Mouse (Mus musculus) B cell, adult 2 months (primary cell): ENCODE data around the gene P4ha2.

Source experiments
- DNase-seq, 2 experiments: peaks; one replicate each; pipeline ENCODE4 v3.0.0; 2022

The P4ha2 gene

DNA sequence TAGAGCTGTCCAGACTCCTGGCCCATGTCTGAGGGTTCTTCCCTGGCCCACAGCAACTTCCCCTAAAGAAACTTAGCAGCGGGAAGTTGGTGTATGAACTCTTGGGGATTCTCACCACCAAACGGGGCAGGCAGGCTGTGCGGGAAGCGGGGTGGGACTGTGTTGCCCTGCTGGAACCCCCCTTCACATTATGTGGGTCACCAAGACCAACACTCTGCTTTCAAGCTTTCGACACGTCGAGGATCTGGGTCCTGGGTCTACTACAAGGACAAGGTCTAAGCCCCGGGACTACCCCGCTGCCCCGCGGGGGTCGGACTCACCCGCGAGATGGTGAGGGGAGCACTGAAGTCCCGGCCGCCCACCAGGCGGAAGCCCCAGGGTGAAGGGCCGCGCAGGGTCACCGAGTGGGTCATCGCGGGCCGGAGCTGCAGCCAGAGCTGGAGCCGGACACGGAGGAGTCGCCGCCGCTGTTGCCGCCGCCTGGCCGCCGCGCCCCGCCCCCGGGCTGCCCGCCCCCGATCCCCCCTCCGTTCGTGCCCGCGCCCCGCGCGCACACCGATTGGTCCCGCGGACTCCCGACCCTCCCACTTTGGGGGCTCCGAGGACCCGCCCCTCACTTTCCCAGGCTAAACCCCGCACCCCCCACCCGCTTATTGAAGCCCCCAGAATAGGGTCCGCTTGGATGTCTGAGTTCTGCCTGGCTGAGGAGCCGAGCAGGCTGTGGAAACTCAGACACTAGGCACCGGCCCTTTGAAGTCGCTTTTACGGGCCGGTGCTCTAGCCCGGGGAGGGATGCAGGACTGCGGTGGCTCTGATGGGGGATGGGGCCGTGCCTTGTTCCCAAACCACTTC lies 31.1 kb upstream of the P4ha2 start, which contains the start of gene Pdlim4:
TSS of gene Pdlim4 (minus strand) at position 495 of the 852 bp plus-strand sequence.
- DNase-seq: no peak

DNA sequence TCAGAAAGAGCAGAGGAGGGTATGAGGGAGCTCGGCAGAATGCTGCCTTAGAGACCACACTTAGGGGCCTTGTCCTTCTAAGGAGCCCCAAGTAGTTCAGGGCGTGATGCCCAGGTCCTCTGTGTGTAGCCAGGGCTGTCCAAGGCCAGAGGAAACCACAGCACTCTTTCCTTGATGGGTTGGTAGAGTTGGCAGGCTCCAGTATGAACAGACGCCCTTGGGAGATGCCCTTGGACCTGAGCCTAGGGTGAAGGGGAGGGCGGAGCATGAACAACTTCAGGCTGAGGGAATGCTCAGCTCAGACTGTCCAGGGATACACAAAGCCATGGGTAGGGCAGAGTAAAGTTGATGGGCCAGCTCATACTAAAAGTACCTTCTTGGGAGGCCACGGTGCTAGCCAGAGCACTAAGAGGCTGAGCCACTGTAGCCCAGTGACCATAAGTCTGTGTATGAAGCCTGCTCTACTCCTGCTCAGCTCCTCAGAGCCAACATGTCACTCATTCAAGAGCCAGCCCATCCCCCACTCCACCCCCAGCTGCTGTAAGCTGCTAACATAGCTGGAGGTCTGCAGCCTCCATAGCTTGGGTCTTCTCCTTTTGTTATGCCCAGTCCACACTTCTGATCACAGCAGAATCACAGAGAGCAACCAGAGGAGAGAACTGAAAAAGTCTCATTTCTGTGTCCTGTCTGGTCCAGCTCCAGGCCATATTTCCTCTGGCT lies 28.0 kb upstream of the P4ha2 start:
- DNase-seq: no peak

DNA sequence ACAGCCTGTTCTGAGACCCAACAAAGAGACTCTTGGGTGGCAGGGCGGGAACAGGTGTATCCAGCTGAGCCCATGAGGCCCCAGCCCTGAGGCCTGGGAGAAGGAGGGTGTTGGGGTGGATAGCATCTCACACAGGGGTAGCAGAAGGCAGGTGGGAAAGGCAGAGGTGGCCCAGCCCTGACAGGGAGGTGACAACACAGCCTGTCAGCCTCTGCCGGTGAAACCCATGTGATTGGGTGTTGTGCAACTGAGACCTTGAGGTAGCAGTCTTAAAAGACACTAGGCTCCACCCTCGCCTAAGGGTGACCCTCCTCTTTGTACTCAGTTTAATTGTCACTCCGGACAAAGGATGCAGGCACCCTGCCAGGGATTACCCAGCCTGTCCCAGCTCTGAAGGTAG lies 26.6 kb upstream of the P4ha2 start:
- no peak for DNase-seq

DNA sequence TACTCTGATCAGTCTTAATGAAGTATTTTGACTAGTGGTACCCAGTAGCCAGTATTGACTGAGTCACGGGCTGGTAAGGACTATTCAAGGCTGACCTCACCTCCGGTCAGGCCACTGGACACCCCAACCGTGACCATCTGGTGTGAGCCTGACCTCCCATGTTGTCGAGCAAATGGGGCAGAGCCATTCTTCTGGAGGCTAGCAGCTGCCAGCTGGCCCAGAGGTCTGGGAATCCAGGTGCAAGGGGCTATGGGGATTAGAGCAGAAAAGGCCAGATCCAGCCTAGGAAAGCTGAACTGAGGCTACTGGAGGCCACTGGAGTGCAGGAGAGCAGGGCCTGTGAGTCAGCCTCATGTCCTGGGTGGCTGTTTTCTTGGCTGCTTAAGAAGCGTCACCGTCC lies 24.5 kb upstream of the P4ha2 start:
- DNase-seq: no peak

DNA sequence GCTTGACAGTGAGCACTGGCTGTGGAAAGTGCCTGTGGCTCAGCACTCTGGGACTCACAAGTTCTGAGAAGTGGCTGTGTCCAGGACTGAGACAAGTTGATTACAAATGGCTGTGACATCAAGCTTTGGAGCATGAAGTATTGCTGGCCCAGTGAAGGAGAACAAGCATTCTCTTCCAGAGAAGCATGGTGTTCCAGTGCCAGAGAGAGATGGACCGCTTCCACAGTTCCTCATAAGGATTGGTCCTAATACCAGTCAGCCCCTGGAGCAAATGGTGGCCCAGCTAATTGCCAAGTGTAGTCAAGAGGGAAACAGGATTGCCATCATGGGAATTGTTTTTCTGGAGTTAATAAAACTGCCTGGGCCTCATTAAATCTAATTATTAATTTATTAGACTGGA lies 23.8 kb upstream of the P4ha2 start:
- no peak for DNase-seq

DNA sequence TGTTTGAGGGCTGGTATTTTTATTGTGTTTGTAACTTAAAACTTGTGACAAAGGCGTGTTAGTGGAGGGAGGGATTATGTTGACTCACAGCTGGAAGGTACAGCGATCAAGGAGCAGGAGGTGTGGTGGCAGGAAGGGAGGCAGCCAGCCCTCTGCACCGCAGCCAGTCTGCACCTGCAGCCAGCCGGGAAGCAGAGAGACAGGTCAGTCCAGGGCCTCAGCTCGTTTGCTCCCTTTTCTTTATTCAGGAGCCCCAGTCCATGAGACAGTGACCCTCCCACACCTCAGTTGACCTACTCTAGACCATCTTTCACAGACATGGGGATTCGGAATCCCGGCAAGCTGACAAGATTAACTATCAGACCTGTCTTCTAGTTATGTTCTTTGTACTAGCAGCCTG lies 19.5 kb upstream of the P4ha2 start:
- no peak for DNase-seq

DNA sequence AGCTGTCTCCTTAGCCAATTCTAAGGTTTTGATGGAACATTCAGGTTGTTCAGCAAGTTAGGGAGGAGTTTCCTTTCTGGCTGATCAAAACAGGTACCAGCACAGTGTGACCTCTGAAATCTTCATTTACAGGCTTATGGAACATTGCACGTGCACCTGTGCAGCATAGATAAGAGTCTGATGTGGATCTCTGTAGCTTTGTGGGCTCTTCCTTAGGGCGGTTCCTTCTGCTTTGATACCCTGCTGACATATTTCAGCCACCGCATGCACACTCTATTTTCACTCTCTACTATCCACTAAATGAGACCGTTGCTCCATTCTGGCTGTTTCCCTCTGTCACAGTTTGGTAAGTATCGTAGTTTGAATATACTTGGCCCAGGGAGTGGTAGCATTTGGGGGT lies 17.2 kb upstream of the P4ha2 start:
- no peak for DNase-seq

DNA sequence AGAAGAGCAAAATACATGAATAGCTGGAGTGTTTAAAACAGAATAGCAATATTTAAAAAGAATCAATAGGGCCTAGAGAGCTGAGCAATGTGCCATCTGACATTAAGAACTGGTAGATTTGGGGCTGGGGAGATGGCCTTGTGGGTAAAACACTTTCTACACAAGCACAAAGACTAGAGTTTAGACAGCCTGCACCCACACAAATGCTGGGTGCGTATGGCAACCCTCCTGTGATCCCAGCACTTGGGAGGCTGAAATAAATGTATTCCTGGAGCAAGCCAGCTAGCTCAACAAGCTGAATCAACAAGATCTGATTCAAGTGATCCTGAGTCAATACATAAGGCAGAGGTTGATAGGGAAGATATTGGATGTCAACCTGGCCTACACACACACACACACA lies 14.9 kb upstream of the P4ha2 start:
- no peak for DNase-seq

DNA sequence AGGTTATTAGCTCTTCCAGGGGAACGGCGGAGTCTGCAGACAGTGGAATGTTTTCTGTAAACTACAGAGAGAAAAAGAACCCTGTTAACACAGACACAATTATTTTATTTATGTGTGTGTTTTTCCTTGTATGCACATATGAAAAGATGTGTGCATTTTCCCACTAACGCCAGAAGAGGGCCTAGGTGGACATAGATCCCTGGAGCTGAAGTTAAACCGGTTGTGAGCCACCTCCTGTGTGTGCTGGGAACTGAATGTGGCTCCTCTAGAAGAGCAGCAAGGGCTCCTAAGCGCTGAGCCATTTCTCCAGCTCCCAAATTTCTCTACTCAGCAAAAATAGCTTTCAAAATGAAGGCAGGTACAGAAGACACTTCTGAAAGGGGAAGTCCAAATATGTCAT lies 14.1 kb upstream of the P4ha2 start:
- no peak for DNase-seq

DNA sequence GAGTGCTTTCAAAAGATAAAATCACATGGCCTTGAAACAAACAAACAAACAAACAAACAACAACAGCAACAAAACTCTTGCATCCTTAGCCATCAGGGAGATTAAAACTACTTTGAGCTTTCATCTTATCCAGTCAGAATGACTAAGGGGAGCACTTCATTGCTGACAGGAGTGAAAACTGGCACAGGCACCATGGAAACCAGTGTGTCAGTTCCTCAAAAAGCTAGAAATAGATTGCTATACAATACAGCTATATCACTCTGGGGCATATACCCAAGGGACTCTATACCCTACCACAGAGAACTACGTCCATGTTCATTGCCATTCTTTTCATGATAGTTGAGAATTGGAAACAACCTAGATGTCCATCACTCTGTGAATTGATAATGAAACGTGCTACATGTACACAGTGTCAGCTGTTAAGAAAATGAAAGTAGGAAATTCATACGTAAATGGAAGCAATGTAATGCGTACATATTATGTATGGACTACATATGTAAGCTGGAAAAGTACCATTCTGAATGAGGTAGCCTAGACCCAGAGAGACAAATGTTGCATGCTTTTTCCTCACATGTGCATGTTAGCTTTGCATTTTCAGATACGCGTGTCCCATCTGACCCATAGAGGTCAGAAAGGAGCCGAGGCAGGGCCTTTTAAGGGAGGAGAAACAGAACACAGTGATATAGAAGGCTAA lies 11.5 kb upstream of the P4ha2 start:
- DNase-seq: peak in 1 of 2 experiments; percentile 34

DNA sequence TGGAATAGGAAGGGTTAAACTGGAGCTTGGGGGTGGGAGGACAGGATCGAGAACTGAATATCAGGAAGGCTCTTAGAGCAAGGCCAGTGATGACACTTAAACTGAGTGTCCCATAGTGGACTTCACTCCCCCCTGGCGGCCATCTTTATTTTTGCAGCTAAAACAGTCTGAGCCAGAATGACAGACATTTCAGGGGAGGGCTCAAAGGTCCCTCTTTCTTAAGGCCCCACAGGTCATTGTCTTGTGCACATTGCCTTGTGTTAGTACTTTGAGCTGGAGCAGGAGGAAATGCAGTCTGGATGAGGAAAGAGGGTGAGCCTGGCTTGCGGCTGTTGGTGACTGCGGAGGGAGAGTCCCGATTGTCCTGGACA lies 11.0 kb upstream of the P4ha2 start:
- peak; percentile 86 to 90 for DNase-seq

DNA sequence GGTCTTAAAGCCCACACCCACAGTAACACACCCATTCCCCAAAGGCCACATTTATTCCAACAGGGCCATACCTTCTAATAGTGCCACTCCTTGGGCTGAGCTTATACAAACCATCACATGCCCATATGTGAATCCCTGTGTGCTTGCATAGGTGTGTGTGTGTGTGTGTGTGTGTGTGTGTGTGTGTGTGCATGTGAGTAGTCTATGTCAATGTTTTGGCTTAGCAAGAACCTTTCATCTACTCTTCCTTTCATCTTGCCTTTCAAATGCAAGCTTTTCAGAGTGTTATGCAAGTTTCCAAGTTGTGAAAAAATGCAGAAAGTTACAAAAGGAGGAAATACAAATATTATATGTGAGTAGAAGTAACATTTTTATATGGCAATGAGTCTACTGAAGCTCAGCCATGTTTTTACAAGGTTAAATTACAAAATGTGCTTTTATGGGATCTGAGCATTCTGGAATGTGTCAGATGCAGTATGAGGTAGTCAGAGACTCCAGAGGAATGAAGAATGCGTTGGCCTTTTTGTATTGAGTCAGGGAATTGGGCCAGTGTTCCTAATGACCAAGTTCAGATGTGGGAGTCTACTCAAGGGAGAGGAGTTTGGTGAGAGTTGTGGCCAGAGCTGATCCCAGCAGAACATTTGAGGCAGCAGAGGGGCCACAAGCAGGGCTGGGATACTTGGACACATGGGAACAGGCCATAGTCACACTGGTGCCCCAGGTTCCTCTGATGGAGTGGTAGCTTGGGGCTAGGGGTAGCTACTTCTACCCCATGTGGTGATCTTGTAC lies 9.6 kb upstream of the P4ha2 start:
- DNase-seq: no peak

DNA sequence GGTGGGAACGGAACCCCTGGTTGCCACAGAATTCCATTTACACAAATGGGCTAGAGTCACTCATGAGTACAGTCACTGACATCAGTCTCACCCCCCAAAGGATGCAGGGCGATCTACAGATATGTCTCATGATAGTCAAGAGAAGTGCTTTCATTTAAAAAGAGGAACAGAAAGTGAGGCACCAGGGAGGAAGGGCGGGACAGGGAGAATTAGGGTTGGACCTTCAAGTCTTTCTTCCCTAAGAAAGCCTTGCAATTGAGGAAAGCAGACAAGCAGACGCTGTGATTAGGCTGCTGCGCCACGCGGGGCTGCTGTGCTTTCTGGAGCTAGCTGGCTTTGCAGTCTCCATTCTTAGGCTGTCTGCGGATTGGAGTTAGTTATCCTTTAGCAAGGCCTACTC lies 8.2 kb upstream of the P4ha2 start:
- peak; percentile 74 to 81 for DNase-seq

DNA sequence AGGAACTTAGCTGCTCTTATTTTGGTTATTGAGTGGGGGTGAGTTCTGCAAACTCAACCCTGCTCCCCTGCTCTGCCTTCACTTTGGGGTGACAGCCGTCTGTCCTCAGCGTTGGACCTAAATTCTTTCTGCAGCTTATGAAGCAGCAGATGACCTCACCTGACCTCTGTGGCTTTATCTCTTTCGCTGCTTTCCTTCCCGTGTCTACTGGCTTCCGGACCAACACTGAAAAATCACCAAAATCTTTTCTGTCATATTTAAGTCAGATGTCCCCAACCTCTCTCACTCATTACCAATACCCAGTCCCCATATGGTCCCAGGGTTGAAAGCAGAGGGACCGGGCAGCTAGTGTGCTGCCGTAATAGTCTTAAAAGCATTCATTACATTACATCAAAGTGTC lies 7.7 kb upstream of the P4ha2 start:
- peak in 1 of 2 experiments; percentile 23 for DNase-seq

DNA sequence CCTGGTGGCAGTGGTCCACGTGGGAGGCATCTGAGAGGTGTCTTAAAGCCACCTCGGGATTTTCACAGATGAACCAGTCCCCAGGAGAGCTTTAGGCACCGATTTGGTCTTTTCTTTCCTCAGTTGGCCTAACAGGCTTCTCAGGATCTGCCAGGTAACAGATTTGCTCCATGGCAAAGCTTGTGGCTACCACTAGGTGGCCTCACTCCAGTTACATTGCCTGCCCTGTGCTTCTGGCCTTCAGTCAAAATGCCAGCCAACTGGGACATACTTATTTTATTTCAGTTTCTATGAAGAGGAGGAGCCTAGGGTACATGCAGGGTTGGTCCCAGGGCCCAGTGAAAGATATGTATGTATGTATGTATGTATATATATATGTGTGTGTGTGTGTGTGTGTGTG lies 6.9 kb upstream of the P4ha2 start:
- peak; percentile 49 to 58 for DNase-seq

DNA sequence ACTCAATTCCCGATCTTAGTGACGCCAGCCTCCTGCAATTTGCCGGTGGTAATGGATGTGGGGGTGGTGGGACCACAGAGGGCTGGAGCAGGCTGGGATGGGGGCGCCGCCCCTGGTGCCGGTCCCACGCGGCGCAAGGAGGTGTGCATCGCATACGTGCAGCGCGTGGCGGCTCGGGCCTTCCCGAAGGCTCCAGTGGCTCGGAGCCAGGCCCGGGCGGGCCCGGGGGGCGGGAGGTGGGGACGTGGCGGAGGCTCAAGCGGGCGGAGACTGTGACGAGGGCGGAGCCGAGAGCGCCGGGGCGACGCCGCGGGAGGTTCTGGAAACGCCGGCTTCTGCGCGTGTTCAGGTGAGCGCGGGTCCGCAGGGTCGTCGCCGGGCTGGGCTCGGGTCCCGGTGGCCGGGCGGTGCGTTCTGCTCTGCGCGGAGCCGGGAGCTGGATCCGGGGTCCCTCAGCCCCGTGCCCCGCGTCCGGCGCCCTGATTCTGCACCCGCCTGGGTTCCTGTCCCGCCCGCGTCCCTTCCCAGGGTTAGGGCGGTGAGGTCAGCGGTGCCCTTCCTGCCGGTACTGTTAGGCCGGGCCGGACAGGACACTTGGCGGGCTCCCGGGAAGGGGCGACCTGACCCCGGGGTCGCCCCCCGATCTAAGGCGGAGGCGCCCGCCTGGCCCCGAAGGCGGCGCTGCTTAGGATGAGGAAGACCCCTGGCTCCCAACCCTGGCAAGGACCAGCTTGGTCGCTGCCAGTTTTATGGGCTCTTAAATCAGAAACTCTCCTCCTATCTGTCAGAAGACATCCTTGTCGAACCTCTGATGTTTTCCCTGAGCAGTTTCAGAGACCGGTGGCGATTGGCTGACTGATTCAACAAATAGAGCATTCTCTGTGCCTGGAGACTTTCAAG lies 1.0 kb downstream of the P4ha2 start:
- peak in 1 of 2 experiments; percentile 15 for DNase-seq

DNA sequence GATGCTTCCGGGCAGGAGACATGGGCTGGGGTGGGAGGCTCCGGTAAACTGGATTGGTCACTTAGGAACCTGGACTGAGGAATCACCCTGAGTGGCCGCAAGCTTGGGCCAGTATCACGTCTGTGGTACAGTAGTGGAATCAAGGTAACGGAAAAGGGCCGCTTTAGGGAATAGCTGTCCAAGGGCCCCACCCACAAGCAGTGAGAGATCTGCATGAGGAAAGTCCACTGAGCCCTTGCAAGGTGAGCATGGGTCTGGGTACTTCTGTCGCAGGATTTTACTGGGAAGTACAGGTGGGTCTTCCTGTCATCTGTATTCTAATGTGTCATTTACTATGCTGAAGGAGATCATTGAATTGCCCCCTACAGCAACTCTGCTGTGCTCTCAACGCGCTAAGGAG lies 1.8 kb downstream of the P4ha2 start:
- no peak for DNase-seq

DNA sequence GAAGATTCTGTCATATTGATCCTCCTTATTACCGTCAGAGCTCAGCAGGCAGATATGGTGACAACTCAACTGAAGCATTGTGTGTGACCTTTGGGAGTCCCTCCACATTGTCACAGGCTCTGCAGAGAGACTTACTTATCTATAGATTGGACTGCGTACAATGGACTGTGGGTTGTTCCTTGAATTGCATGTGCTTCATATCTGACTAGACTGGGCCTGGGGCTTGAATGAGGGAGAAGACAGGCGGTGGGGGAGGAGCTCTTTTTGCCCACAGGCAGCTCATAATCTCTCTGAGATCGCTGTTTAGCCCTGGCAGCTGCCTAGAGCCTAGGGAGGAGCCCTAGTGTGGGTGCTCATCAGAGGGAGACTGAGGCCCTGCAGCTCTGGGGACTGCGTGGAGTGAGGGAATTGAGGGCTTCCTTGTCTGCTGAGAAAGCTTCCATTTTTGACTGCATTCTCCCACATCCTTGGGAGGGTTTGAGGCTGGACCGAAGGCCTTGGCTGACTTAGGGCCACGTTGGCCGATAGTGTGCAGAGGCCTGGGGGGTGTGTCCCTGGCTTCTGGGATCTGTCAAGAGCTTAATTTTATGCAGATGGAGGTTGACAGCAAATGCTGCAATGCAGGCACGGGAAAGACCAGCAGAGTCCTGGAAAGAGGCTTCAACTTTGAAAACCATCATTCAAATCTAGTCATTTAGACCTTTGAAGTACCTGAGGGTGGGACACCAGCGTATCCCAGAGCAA lies 3.0 kb downstream of the P4ha2 start:
- no peak for DNase-seq

DNA sequence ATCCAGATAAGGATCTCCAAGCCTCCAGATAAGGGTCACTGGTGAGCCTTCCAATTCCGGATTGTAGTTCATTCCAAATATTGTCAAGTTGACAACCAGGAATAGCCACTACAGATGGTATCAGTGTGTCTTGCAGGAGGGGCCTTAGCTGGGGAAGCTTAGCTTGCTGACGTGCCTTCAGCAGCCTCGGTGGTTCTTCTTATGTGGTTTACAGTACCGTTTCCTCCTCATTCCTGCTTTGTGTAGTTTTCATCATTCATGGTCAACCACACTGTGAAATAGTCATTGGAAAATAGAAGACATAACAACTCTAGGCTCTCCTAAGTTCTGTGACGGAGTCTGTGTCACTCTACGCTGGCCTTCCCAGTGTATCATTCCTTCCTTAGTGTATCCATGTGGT lies 5.1 kb downstream of the P4ha2 start:
- DNase-seq: no peak

DNA sequence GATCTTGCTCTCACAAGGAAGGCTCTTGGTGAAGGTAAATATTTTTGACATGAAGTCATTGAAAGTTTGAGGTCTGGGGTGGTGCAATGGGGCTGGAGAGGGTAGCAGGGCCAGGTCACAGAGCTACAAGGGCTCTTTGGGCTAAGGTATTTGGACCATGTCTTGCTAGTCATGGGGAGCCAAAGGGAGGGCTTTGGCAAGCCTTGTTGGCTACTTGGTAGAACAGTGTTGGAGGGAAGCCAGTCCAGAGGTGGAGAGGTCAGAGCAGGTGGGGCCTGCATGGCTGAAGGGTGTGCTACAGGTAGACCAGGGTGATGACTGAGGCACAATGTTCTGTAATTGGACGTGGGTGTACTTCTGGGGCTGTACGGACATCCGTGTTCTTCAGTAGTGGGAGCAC lies 6.8 kb downstream of the P4ha2 start:
- no peak for DNase-seq

DNA sequence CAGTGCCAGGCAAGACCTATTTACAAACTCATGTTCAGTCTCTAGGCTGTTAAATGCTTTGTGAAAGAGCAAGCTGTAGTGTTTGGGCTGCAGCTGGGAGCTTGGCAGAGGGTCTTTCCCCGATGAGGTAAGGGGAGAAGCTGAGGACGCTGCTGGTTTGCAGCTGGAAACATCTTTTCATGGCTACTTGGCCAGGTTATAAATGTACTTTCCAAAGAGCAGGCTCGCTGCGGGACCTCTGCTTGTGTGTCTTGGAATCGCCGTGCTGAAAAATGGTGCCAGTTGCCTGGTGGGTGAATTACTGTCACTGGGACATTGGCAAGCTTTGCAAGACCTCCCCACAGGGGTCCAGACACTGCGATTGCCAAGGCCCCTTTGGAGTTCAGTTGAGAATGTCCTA lies 7.3 kb downstream of the P4ha2 start:
- no peak for DNase-seq
